11 mouse cellular contexts compared by ENCODE assay signal in genomic region chr7:4492284-4493224, GRCm38 (mm10). TPM values are rescaled to one million over a fixed set of nuclear protein-coding genes. Genes with fewer than 3 reads are reported as not detected.
DNase-seq lines count a peak whose midpoint lies in the region; ATAC-seq lines count a peak whose summit lies in the region.
"Had no signal": no experiment of that assay in that cellular context is flagged by ENCODE, and none has a peak within 500 bp of the region (broad histone marks: within the 10 kb centered on the region; RNA-seq: fewer than 3 reads in every experiment).

No protein-coding gene starts in this region.

- no peak overlapping the region for H3K4me3 ChIP-seq in kidney, embryonic 14.5 days (ENCODE audit: low read length)
- no peak overlapping the region for H3K4me3 ChIP-seq in forebrain, embryonic 12.5 days (replicated peaks)
- H3K4me3 ChIP-seq in hindbrain, embryonic 13.5 days: no peak overlapping the region
- H3K4me3 ChIP-seq: left cerebral cortex, adult 2 months had no signal

- H3K4me2 ChIP-seq in kidney, embryonic 14.5 days (replicated peaks; ENCODE audit: low read depth, low read length): no peak overlapping the region
- H3K4me2 ChIP-seq in forebrain, embryonic 12.5 days: no peak overlapping the region
- H3K4me2 ChIP-seq in hindbrain, embryonic 13.5 days: no peak overlapping the region

- no peak overlapping the region for H3K27ac ChIP-seq in kidney, embryonic 14.5 days (ENCODE audit: low read depth, low read length)
- H3K27ac ChIP-seq in forebrain, embryonic 12.5 days: no peak overlapping the region
- H3K27ac ChIP-seq in hindbrain, embryonic 13.5 days: no peak overlapping the region
- H3K27ac ChIP-seq: left cerebral cortex, adult 2 months had no signal

- peak; percentile 75 for ATAC-seq in kidney, embryonic 14.5 days (ENCODE audit: low FRiP score, low TSS enrichment)
- ATAC-seq in forebrain, embryonic 12.5 days (ENCODE audit: low FRiP score): no peak
- ATAC-seq in hindbrain, embryonic 13.5 days (ENCODE audit: low FRiP score): no peak
- ATAC-seq: forebrain, embryonic 16.5 days had no signal

- H3K27me3 ChIP-seq in kidney, embryonic 14.5 days (ENCODE audit: control insufficient read depth, insufficient read depth, low read length): no peaks in the 10 kb centered on the region
- no peaks in the 10 kb centered on the region for H3K27me3 ChIP-seq in forebrain, embryonic 12.5 days
- H3K27me3 ChIP-seq in hindbrain, embryonic 13.5 days: no peaks in the 10 kb centered on the region

- peaks cover 45% of the 10 kb centered on the region for H3K36me3 ChIP-seq in kidney, embryonic 14.5 days (ENCODE audit: control insufficient read depth, insufficient read depth, low read length)
- peaks cover 69% of the 10 kb centered on the region for H3K36me3 ChIP-seq in forebrain, embryonic 12.5 days (replicated peaks)
- H3K36me3 ChIP-seq in hindbrain, embryonic 13.5 days: peaks cover 79% of the 10 kb centered on the region

- DNase-seq in kidney, postnatal 25 days: no peak
- peak; percentile 83 for DNase-seq in MN1 (ENCODE audit: low spot score)
- DNase-seq in induced T-regulatory cell, adult 2 months (ENCODE audit: low read depth): peak; percentile 69
- peak; percentile 54 for DNase-seq in mesoderm, embryonic 11.5 days (ENCODE audit: low read depth, low spot score)
- DNase-seq in adrenal gland, adult 2 months: no peak
- DNase-seq: cerebellum, adult 8-10 months had no signal

- no peaks in the 10 kb centered on the region for H3K9me3 ChIP-seq in kidney, embryonic 14.5 days (ENCODE audit: control insufficient read depth, low read length)
- no peaks in the 10 kb centered on the region for H3K9me3 ChIP-seq in forebrain, embryonic 12.5 days
- H3K9me3 ChIP-seq in hindbrain, embryonic 13.5 days: no peaks in the 10 kb centered on the region

- no peak overlapping the region; the same call in 1 of the 2 replicates for H3K9ac ChIP-seq in kidney, embryonic 14.5 days (ENCODE audit: low read depth, low read length)
- no peak overlapping the region for H3K9ac ChIP-seq in forebrain, embryonic 12.5 days
- no peak overlapping the region for H3K9ac ChIP-seq in hindbrain, embryonic 13.5 days

- 68% methylated on average over 13 of the region's 13 CpGs for WGBS in kidney, embryonic 14.5 days
- 95% methylated on average over 13 of the region's 13 CpGs for WGBS in forebrain, embryonic 12.5 days
- WGBS in hindbrain, embryonic 13.5 days: 94% methylated on average over 13 of the region's 13 CpGs

- no peaks in the 10 kb centered on the region for H3K4me1 ChIP-seq in kidney, embryonic 14.5 days (ENCODE audit: control insufficient read depth, insufficient read depth, low read length)
- peaks cover 5% of the 10 kb centered on the region for H3K4me1 ChIP-seq in forebrain, embryonic 12.5 days
- peaks cover 11% of the 10 kb centered on the region for H3K4me1 ChIP-seq in hindbrain, embryonic 13.5 days (replicated peaks)

RNA-seq across cellular contexts. Expression of gene Ppp1r12c, which starts 8.9 kb away (rescaled TPM):
- polyA plus RNA-seq in kidney, embryonic 14.5 days (2014; fragmentation: Nextera tagmentation; extraction: Ambion mirVana): 50.8 and 51.2 TPM in 2 replicates
- total RNA-seq in adrenal gland, adult 2 months (2021): 100 to 1,000 TPM in 1 of 2 experiments, 10 to 100 TPM in 1; 93.3 to 102 TPM
- 101 and 164 TPM in 2 replicates for polyA plus RNA-seq in adrenal gland, adult 2 months (2012; rRNA removed)
- 54.6 and 59.7 TPM in 2 replicates for polyA plus RNA-seq in forebrain, embryonic 12.5 days (2016; fragmentation: Nextera tagmentation; extraction: Ambion mirVana)
- polyA plus RNA-seq in hindbrain, embryonic 13.5 days (2015; fragmentation: Nextera tagmentation; extraction: Ambion mirVana): 39.6 and 49.7 TPM in 2 replicates

RNA-seq across cellular contexts. Expression of gene Tnnt1, which starts 23.6 kb away (rescaled TPM):
- 13.4 and 20.6 TPM in 2 replicates for polyA plus RNA-seq in kidney, embryonic 14.5 days (2014; fragmentation: Nextera tagmentation; extraction: Ambion mirVana)
- total RNA-seq in adrenal gland, adult 2 months (2021): 1 to 10 TPM in 1 of 2 experiments, under 1 TPM in 1; 0.37 to 1.6 TPM
- 0.17 TPM in 1 of 2 replicates, not detected in the other for polyA plus RNA-seq in adrenal gland, adult 2 months (2012; rRNA removed)
- polyA plus RNA-seq in forebrain, embryonic 12.5 days (2016; fragmentation: Nextera tagmentation; extraction: Ambion mirVana): 5.6 and 8.3 TPM in 2 replicates
- polyA plus RNA-seq in hindbrain, embryonic 13.5 days (2015; fragmentation: Nextera tagmentation; extraction: Ambion mirVana): 7.4 and 7.5 TPM in 2 replicates

RNA-seq across cellular contexts. Expression of gene Tnni3, which starts 31.5 kb away (rescaled TPM):
- polyA plus RNA-seq in kidney, embryonic 14.5 days (2014; fragmentation: Nextera tagmentation; extraction: Ambion mirVana): 4.9 and 8.1 TPM in 2 replicates
- total RNA-seq in adrenal gland, adult 2 months (2021): 1 to 10 TPM in 1 of 2 experiments, not detected in 1; 1.7 TPM
- polyA plus RNA-seq in adrenal gland, adult 2 months (2012; rRNA removed): 3.3 and 4.7 TPM in 2 replicates
- polyA plus RNA-seq in forebrain, embryonic 12.5 days (2016; fragmentation: Nextera tagmentation; extraction: Ambion mirVana): 2.2 and 2.4 TPM in 2 replicates
- polyA plus RNA-seq in hindbrain, embryonic 13.5 days (2015; fragmentation: Nextera tagmentation; extraction: Ambion mirVana): 3.8 and 3.9 TPM in 2 replicates

RNA-seq across cellular contexts. Expression of gene Eps8l1, which starts 32.1 kb away (rescaled TPM):
- polyA plus RNA-seq in kidney, embryonic 14.5 days (2014; fragmentation: Nextera tagmentation; extraction: Ambion mirVana): 3.0 and 6.8 TPM in 2 replicates
- total RNA-seq in adrenal gland, adult 2 months (2021): 1 to 10 TPM; 5.2 to 6.9 TPM
- polyA plus RNA-seq in adrenal gland, adult 2 months (2012; rRNA removed): 2.5 and 5.0 TPM in 2 replicates
- 3.6 and 4.1 TPM in 2 replicates for polyA plus RNA-seq in forebrain, embryonic 12.5 days (2016; fragmentation: Nextera tagmentation; extraction: Ambion mirVana)
- 9.3 and 10.6 TPM in 2 replicates for polyA plus RNA-seq in hindbrain, embryonic 13.5 days (2015; fragmentation: Nextera tagmentation; extraction: Ambion mirVana)

RNA-seq across cellular contexts. Expression of gene Dnaaf3, which starts 39.7 kb away (rescaled TPM):
- polyA plus RNA-seq in kidney, embryonic 14.5 days (2014; fragmentation: Nextera tagmentation; extraction: Ambion mirVana): 1.3 and 2.4 TPM in 2 replicates
- under 1 TPM; 0.66 to 0.98 TPM for total RNA-seq in adrenal gland, adult 2 months (2021)
- polyA plus RNA-seq in adrenal gland, adult 2 months (2012; rRNA removed): 2.7 and 3.0 TPM in 2 replicates
- 1.7 and 2.9 TPM in 2 replicates for polyA plus RNA-seq in forebrain, embryonic 12.5 days (2016; fragmentation: Nextera tagmentation; extraction: Ambion mirVana)
- 2.0 and 2.8 TPM in 2 replicates for polyA plus RNA-seq in hindbrain, embryonic 13.5 days (2015; fragmentation: Nextera tagmentation; extraction: Ambion mirVana)

Comparison
In these comparisons a context has a peak if more than half of its experiments do, and no peak if none do; other contexts are left out.
1. DNase-seq: peak in MN1 (single experiment), induced T-regulatory cell, adult 2 months (single experiment) and mesoderm, embryonic 11.5 days (single experiment); none in kidney, postnatal 25 days (0 of 2) and adrenal gland, adult 2 months (single experiment).